ENCODE assay signal across 8 mouse cellular contexts in the genomic region with DNA sequence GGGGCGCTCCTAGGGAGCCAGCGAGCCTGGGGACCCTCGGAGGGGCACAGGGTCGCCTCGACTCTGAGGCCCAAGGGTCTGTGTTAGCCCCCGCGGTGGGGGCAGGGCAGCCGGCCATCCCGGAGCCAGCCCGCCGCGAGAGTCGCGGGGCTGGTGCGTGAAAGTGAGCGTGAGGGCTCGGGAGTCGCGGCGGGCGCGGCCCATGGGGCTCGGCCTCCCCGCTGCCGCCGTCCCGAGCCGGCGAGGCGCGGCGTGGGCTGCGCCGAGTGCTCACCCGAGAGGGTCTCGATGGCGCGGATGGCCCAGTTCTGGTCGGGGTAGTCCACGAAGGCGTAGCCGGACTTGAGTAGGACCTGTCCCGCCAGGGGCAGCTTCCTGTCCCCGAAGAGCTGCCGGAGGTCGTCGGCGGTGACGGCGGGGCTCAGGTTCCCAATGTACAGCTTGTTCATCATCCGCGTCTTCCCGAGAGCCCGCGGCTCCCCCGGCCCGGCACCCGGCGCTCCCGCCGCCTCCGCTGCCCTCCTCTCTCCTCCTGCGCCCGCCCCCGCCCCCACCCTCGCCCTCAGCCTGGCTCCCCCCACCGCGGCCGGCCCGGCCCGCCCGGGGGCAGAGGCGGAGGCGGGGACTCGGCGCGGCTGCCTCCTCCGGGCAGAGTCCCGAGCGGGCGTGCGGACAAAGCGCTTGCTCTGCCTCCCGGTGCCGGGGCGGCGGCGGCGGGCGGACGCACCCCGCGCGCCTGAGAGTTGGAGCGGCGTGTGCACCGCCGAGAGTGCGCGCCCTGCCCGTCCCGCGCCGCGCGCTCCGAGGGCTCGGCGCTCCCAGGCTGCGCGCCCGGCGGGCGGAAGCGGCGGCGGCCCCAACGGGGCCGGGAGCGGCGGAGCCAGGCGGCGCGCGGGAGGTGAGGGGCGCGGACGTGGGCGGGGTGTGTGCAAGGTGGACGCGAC. TPM values are rescaled to one million over a fixed set of nuclear protein-coding genes. Genes with fewer than 3 reads are reported as not detected.
DNase-seq lines count a peak whose midpoint lies in the region; ATAC-seq lines count a peak whose summit lies in the region.

Gene Igf2bp2, minus strand, starts transcription at position 788 of the 944 bp plus-strand sequence.

- H3K9ac ChIP-seq in forebrain, embryonic 11.5 days (ENCODE audit: low read length): peak within 1 kb of the TSS; percentile 99
- peak within 1 kb of the TSS; percentile 99 for H3K9ac ChIP-seq in heart, embryonic 16.5 days (ENCODE audit: low read length)

- peak; percentile 81 for ATAC-seq in forebrain, embryonic 11.5 days (replicated peaks; ENCODE audit: low FRiP score)
- ATAC-seq in heart, embryonic 16.5 days (replicated peaks; ENCODE audit: extremely low read depth, insufficient read depth, low FRiP score): peak; percentile 90

- no peaks in the 10 kb centered on the region for H3K36me3 ChIP-seq in forebrain, embryonic 11.5 days (ENCODE audit: control insufficient read depth, insufficient read depth, low read length)
- H3K36me3 ChIP-seq in heart, embryonic 16.5 days (ENCODE audit: control insufficient read depth, insufficient read depth): no peaks in the 10 kb centered on the region

- no peaks in the 10 kb centered on the region for H3K27me3 ChIP-seq in forebrain, embryonic 11.5 days (ENCODE audit: control insufficient read depth, insufficient read depth, low read length)
- no peaks in the 10 kb centered on the region for H3K27me3 ChIP-seq in heart, embryonic 16.5 days (ENCODE audit: control insufficient read depth, insufficient read depth, low read length)

- H3K4me1 ChIP-seq in forebrain, embryonic 11.5 days (replicated peaks; ENCODE audit: control insufficient read depth, insufficient read depth, low read length): peaks cover 4% of the 10 kb centered on the region; the same call in 1 of the 2 replicates
- peaks cover 9% of the 10 kb centered on the region for H3K4me1 ChIP-seq in heart, embryonic 16.5 days (ENCODE audit: control insufficient read depth, insufficient read depth, low read length)

- H3K9me3 ChIP-seq in forebrain, embryonic 11.5 days (ENCODE audit: control insufficient read depth, low read length): no peaks in the 10 kb centered on the region
- H3K9me3 ChIP-seq in heart, embryonic 16.5 days (replicated peaks; ENCODE audit: control insufficient read depth, low read length): no peaks in the 10 kb centered on the region

- peak within 1 kb of the TSS; percentile 88 for H3K27ac ChIP-seq in forebrain, embryonic 11.5 days (ENCODE audit: low read depth, low read length)
- H3K27ac ChIP-seq in heart, embryonic 16.5 days (ENCODE audit: low read length): peak within 1 kb of the TSS; percentile 91

- under 1% methylated on average over 113 of the region's 131 CpGs for WGBS in forebrain, embryonic 11.5 days
- under 1% methylated on average over 109 of the region's 131 CpGs for WGBS in heart, embryonic 16.5 days

- DNase-seq in 3134 (ENCODE audit: extremely low read depth, insufficient read length, low spot score) (peak; percentile 76), ZHBTc4 (ENCODE audit: low read depth, low spot score) (peak; percentile 80)
- peak; percentile 90 for DNase-seq in forebrain, embryonic 11.5 days (ENCODE audit: low spot score)
- DNase-seq in kidney, postnatal 10 days: peak; percentile 80
- DNase-seq in lung, postnatal 36 days: peak; percentile 69
- DNase-seq in right cerebral cortex, postnatal 4 days: peak; percentile 23
- no peak for DNase-seq in spleen, adult 12 weeks (ENCODE audit: low spot score)

- H3K4me3 ChIP-seq in forebrain, embryonic 11.5 days (ENCODE audit: low read depth, low read length): peak within 1 kb of the TSS; percentile 97
- H3K4me3 ChIP-seq in heart, embryonic 16.5 days (ENCODE audit: low read length): peak within 1 kb of the TSS; percentile 94

- H3K4me2 ChIP-seq in forebrain, embryonic 11.5 days (ENCODE audit: low read depth, low read length, severe bottlenecking): peak within 1 kb of the TSS; percentile 83
- peak within 1 kb of the TSS; percentile 84 for H3K4me2 ChIP-seq in heart, embryonic 16.5 days (ENCODE audit: low read depth, low read length)

RNA-seq across cellular contexts. Expression of gene Igf2bp2, which starts in this region (rescaled TPM):
- polyA plus RNA-seq in forebrain, embryonic 11.5 days (2014; fragmentation: Nextera tagmentation; extraction: Ambion mirVana): 155 and 169 TPM in 2 replicates
- 34.5 and 38.0 TPM in 2 replicates for polyA plus RNA-seq in heart, embryonic 16.5 days (2015; fragmentation: Nextera tagmentation; extraction: Ambion mirVana)
